Mouse (Mus musculus): ENCODE results near the gene Ikzf2. TPM values are rescaled to one million over a fixed set of nuclear protein-coding genes. Genes with fewer than 3 reads are reported as not detected.

Gene Ikzf2
- total RNA-seq, 1 experiment: 3.4 TPM

- TF ChIP-seq HCFC1 (IDR thresholded peaks at IDR 0.05; ENCODE audit: borderline replicate concordance, insufficient read depth, low read length) (no peak), MAFK (IDR thresholded peaks at IDR 0.05; ENCODE audit: insufficient read depth, low read depth, low read length) (no peak), ZNF384 (IDR thresholded peaks at IDR 0.05; ENCODE audit: low read depth, low read length) (no peak), ZC3H11A (IDR thresholded peaks at IDR 0.05; ENCODE audit: borderline replicate concordance, low read depth, low read length) (no peak), CHD2 (IDR thresholded peaks at IDR 0.05; ENCODE audit: low read depth, low read length) (no peak)
- DNase-seq (ENCODE audit: low read depth, low spot score): no peak
- no peak overlapping the region for H3K27ac ChIP-seq (ENCODE audit: insufficient read depth, low read depth, low read length, poor library complexity, severe bottlenecking)
- in situ Hi-C loops (cut with MboI; ENCODE audit: low sequenced_read_pairs in 2 of 2, unreplicated experiment in 2 of 2): no loop called here
- no peaks in the 10 kb centered on the region for H3K4me1 ChIP-seq (ENCODE audit: control insufficient read depth in 2 of 2, insufficient read depth in 2 of 2, low read length in 2 of 2, poor library complexity in 1 of 2)
- H3K36me3 ChIP-seq (ENCODE audit: control insufficient read depth, insufficient read depth, low read length, poor library complexity, severe bottlenecking): no peaks in the 10 kb centered on the region
- no peaks in the 10 kb centered on the region for H3K9me3 ChIP-seq (ENCODE audit: control insufficient read depth, insufficient read depth, low read depth, low read length)
- no peak overlapping the region for H3K4me3 ChIP-seq (ENCODE audit: insufficient read depth in 1 of 2, low read depth in 1 of 2, low read length in 2 of 2, poor library complexity in 1 of 2, severe bottlenecking in 1 of 2)
- no peak overlapping the region for H3K9ac ChIP-seq (ENCODE audit: insufficient read depth, low read depth, low read length, poor library complexity, severe bottlenecking)
Observed at GRCm38 (mm10) chr1:69658051-69658450, 29.0 kb downstream of the Ikzf2 start.

- H3K9ac ChIP-seq (ENCODE audit: insufficient read depth, low read depth, low read length, poor library complexity, severe bottlenecking): no peak overlapping the region
- no peak for TF ChIP-seq CHD2 (IDR thresholded peaks at IDR 0.05; ENCODE audit: low read depth, low read length)
- no peak for TF ChIP-seq ZC3H11A (IDR thresholded peaks at IDR 0.05; ENCODE audit: borderline replicate concordance, low read depth, low read length)
- no peak for TF ChIP-seq MAFK (IDR thresholded peaks at IDR 0.05; ENCODE audit: insufficient read depth, low read depth, low read length)
- TF ChIP-seq ZNF384 (IDR thresholded peaks at IDR 0.05; ENCODE audit: low read depth, low read length): no peak
- no peak for TF ChIP-seq HCFC1 (IDR thresholded peaks at IDR 0.05; ENCODE audit: borderline replicate concordance, insufficient read depth, low read length)
- H3K27ac ChIP-seq (ENCODE audit: insufficient read depth, low read depth, low read length, poor library complexity, severe bottlenecking): no peak overlapping the region
- no peak overlapping the region for H3K4me3 ChIP-seq (ENCODE audit: insufficient read depth in 1 of 2, low read depth in 1 of 2, low read length in 2 of 2, poor library complexity in 1 of 2, severe bottlenecking in 1 of 2)
- H3K9me3 ChIP-seq (ENCODE audit: control insufficient read depth, insufficient read depth, low read depth, low read length): no peaks in the 10 kb centered on the region
- in situ Hi-C loops (cut with MboI; ENCODE audit: low sequenced_read_pairs in 2 of 2, unreplicated experiment in 2 of 2): no loop called here
- no peak for DNase-seq (ENCODE audit: low read depth, low spot score)
- no peaks in the 10 kb centered on the region for H3K4me1 ChIP-seq (ENCODE audit: control insufficient read depth in 2 of 2, insufficient read depth in 2 of 2, low read length in 2 of 2, poor library complexity in 1 of 2)
- H3K36me3 ChIP-seq (ENCODE audit: control insufficient read depth, insufficient read depth, low read length, poor library complexity, severe bottlenecking): no peaks in the 10 kb centered on the region
Observed at GRCm38 (mm10) chr1:69657455-69657854, 29.6 kb downstream of the Ikzf2 start.

- Histone ChIP-seq H3K9ac (ENCODE audit: insufficient read depth, low read depth, low read length, poor library complexity, severe bottlenecking) (no peak overlapping the region), H3K27ac (ENCODE audit: insufficient read depth, low read depth, low read length, poor library complexity, severe bottlenecking) (no peak overlapping the region), H3K9me3 (ENCODE audit: control insufficient read depth, insufficient read depth, low read depth, low read length) (no peaks in the 10 kb centered on the region), H3K4me3 (ENCODE audit: insufficient read depth in 1 of 2, low read depth in 1 of 2, low read length in 2 of 2, poor library complexity in 1 of 2, severe bottlenecking in 1 of 2) (no peak overlapping the region), H3K4me1 (ENCODE audit: control insufficient read depth in 2 of 2, insufficient read depth in 2 of 2, low read length in 2 of 2, poor library complexity in 1 of 2) (no peaks in the 10 kb centered on the region), H3K36me3 (ENCODE audit: control insufficient read depth, insufficient read depth, low read length, poor library complexity, severe bottlenecking) (no peaks in the 10 kb centered on the region)
- DNase-seq (ENCODE audit: low read depth, low spot score): no peak
- TF ChIP-seq CHD2 (IDR thresholded peaks at IDR 0.05; ENCODE audit: low read depth, low read length) (no peak), HCFC1 (IDR thresholded peaks at IDR 0.05; ENCODE audit: borderline replicate concordance, insufficient read depth, low read length) (no peak), ZNF384 (IDR thresholded peaks at IDR 0.05; ENCODE audit: low read depth, low read length) (no peak), ZC3H11A (IDR thresholded peaks at IDR 0.05; ENCODE audit: borderline replicate concordance, low read depth, low read length) (no peak), MAFK (IDR thresholded peaks at IDR 0.05; ENCODE audit: insufficient read depth, low read depth, low read length) (no peak)
- in situ Hi-C loops (cut with MboI; ENCODE audit: low sequenced_read_pairs in 2 of 2, unreplicated experiment in 2 of 2): no loop called here
Observed at GRCm38 (mm10) chr1:69656929-69657328, 30.1 kb downstream of the Ikzf2 start.

- TF ChIP-seq ZC3H11A (IDR thresholded peaks at IDR 0.05; ENCODE audit: borderline replicate concordance, low read depth, low read length) (no peak), ZNF384 (IDR thresholded peaks at IDR 0.05; ENCODE audit: low read depth, low read length) (no peak), HCFC1 (IDR thresholded peaks at IDR 0.05; ENCODE audit: borderline replicate concordance, insufficient read depth, low read length) (no peak), CHD2 (IDR thresholded peaks at IDR 0.05; ENCODE audit: low read depth, low read length) (no peak), MAFK (IDR thresholded peaks at IDR 0.05; ENCODE audit: insufficient read depth, low read depth, low read length) (no peak)
- no peak for DNase-seq (ENCODE audit: low read depth, low spot score)
- no peak overlapping the region for H3K9ac ChIP-seq (ENCODE audit: insufficient read depth, low read depth, low read length, poor library complexity, severe bottlenecking)
- in situ Hi-C loops (cut with MboI; ENCODE audit: low sequenced_read_pairs in 2 of 2, unreplicated experiment in 2 of 2): no loop called here
- H3K9me3 ChIP-seq (ENCODE audit: control insufficient read depth, insufficient read depth, low read depth, low read length): no peaks in the 10 kb centered on the region
- H3K4me1 ChIP-seq (ENCODE audit: control insufficient read depth in 2 of 2, insufficient read depth in 2 of 2, low read length in 2 of 2, poor library complexity in 1 of 2): no peaks in the 10 kb centered on the region
- no peak overlapping the region for H3K27ac ChIP-seq (ENCODE audit: insufficient read depth, low read depth, low read length, poor library complexity, severe bottlenecking)
- H3K4me3 ChIP-seq (ENCODE audit: insufficient read depth in 1 of 2, low read depth in 1 of 2, low read length in 2 of 2, poor library complexity in 1 of 2, severe bottlenecking in 1 of 2): no peak overlapping the region
- H3K36me3 ChIP-seq (ENCODE audit: control insufficient read depth, insufficient read depth, low read length, poor library complexity, severe bottlenecking): no peaks in the 10 kb centered on the region
Observed at GRCm38 (mm10) chr1:69656047-69656782, 30.8 kb downstream of the Ikzf2 start.
